Comparison of ENCODE assay signal across 8 mouse cellular contexts in the genomic region with DNA sequence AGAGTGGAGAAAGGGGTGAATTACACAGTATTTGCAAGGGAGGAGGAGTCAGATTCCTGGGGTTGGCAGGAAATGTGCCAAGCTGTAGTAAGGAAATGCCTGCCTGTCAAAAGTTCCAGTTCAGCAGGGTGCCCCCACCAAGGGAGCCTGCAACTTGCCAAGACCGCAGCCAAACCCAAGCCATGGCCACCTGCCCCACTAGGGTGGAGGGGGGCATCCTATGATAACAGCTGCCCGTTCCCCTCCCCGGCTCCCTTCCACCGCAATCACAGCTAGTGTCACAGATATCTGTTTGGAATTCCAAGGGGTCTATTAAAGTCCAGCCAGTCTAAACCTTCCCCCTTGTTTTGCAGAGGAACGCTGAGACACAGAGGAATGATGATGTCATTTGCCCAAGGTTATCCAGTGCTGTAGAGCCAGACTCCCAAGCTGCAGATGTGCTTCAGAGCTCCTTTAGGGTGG. TPM values are rescaled to one million over a fixed set of nuclear protein-coding genes. Genes with fewer than 3 reads are reported as not detected.
DNase-seq lines count a peak whose midpoint lies in the region; ATAC-seq and TF ChIP-seq lines count a peak whose summit lies in the region.

No protein-coding gene starts in this region.

- H3K4me1 ChIP-seq in liver, adult 2 months (ENCODE audit: control insufficient read depth, insufficient read depth, low read length) = no peaks in the 10 kb centered on the region; the same call in 1 of the 2 replicates
- no peaks in the 10 kb centered on the region for H3K4me1 ChIP-seq in embryonic facial prominence, embryonic 11.5 days (ENCODE audit: control insufficient read depth, insufficient read depth, low read length)
- no peaks in the 10 kb centered on the region for H3K4me1 ChIP-seq in hindbrain, embryonic 11.5 days (replicated peaks; ENCODE audit: control insufficient read depth, insufficient read depth, low read length)
- H3K4me1 ChIP-seq in limb, embryonic 14.5 days (ENCODE audit: control insufficient read depth, insufficient read depth, low read length) = peaks cover 8% of the 10 kb centered on the region
- H3K4me1 ChIP-seq in midbrain, embryonic 16.5 days (ENCODE audit: control insufficient read depth, insufficient read depth, low read length) = peaks cover 8% of the 10 kb centered on the region

- H3K9ac ChIP-seq in liver, adult 2 months (ENCODE audit: low read depth, low read length) = peak overlapping the region; percentile 40; the same call in 1 of the 2 replicates
- H3K9ac ChIP-seq in embryonic facial prominence, embryonic 11.5 days (replicated peaks; ENCODE audit: low read length) = no peak overlapping the region
- no peak overlapping the region for H3K9ac ChIP-seq in hindbrain, embryonic 11.5 days (ENCODE audit: low read depth, low read length)
- peak overlapping the region; percentile 35 for H3K9ac ChIP-seq in limb, embryonic 14.5 days (ENCODE audit: low read depth, low read length, severe bottlenecking)
- no peak overlapping the region for H3K9ac ChIP-seq in midbrain, embryonic 16.5 days (ENCODE audit: low read depth, low read length)

- H3K4me2 ChIP-seq in embryonic facial prominence, embryonic 11.5 days (ENCODE audit: low read depth, low read length) = peak overlapping the region; percentile 45
- H3K4me2 ChIP-seq in hindbrain, embryonic 11.5 days (replicated peaks; ENCODE audit: low read depth, low read length) = no peak overlapping the region
- peak overlapping the region; percentile 79 for H3K4me2 ChIP-seq in limb, embryonic 14.5 days (replicated peaks; ENCODE audit: low read depth, low read length, severe bottlenecking)
- H3K4me2 ChIP-seq in midbrain, embryonic 16.5 days (ENCODE audit: low read length) = no peak overlapping the region

- no peaks in the 10 kb centered on the region for H3K79me2 ChIP-seq in liver, adult 2 months (ENCODE audit: control insufficient read depth, insufficient read depth, low read length)

- TF ChIP-seq CTCF in liver, adult 2 months (IDR thresholded peaks at IDR 0.05; ENCODE audit: low read depth, low read length) = no peak

- no peaks in the 10 kb centered on the region for H3K27me3 ChIP-seq in liver, adult 2 months (ENCODE audit: control insufficient read depth, insufficient read depth, low read length)
- H3K27me3 ChIP-seq in embryonic facial prominence, embryonic 11.5 days (ENCODE audit: control insufficient read depth, insufficient read depth, low read length) = no peaks in the 10 kb centered on the region
- peaks cover 11% of the 10 kb centered on the region for H3K27me3 ChIP-seq in hindbrain, embryonic 11.5 days (ENCODE audit: control insufficient read depth, insufficient read depth, low read length)
- no peaks in the 10 kb centered on the region for H3K27me3 ChIP-seq in limb, embryonic 14.5 days (ENCODE audit: control insufficient read depth, insufficient read depth, low read length)
- peaks cover 18% of the 10 kb centered on the region for H3K27me3 ChIP-seq in midbrain, embryonic 16.5 days (ENCODE audit: control insufficient read depth, insufficient read depth, low read depth, low read length)

- no peak for TF ChIP-seq POLR2A in liver, adult 2 months (IDR thresholded peaks at IDR 0.05; ENCODE audit: extremely low read depth, insufficient read depth, low read length)
- TF ChIP-seq POLR2A in limb, embryonic 14.5 days (IDR thresholded peaks at IDR 0.05; ENCODE audit: borderline replicate concordance, extremely low read depth, insufficient read depth, insufficient read length) = no peak

- H3K9me3 ChIP-seq in embryonic facial prominence, embryonic 11.5 days (replicated peaks; ENCODE audit: control insufficient read depth, low read length) = no peaks in the 10 kb centered on the region
- H3K9me3 ChIP-seq in hindbrain, embryonic 11.5 days (ENCODE audit: control insufficient read depth, low read length) = no peaks in the 10 kb centered on the region
- H3K9me3 ChIP-seq in limb, embryonic 14.5 days (ENCODE audit: control insufficient read depth, low read length) = no peaks in the 10 kb centered on the region
- no peaks in the 10 kb centered on the region for H3K9me3 ChIP-seq in midbrain, embryonic 16.5 days (replicated peaks; ENCODE audit: control insufficient read depth, low read length, poor library complexity, severe bottlenecking)

- no peak overlapping the region for H3K27ac ChIP-seq in liver, adult 2 months (replicated peaks; ENCODE audit: insufficient read depth, low read depth, low read length)
- H3K27ac ChIP-seq in embryonic facial prominence, embryonic 11.5 days (replicated peaks; ENCODE audit: low read depth, low read length) = no peak overlapping the region
- no peak overlapping the region for H3K27ac ChIP-seq in hindbrain, embryonic 11.5 days (ENCODE audit: low read depth, low read length)
- H3K27ac ChIP-seq in limb, embryonic 14.5 days (replicated peaks; ENCODE audit: low read depth, low read length) = no peak overlapping the region
- H3K27ac ChIP-seq in midbrain, embryonic 16.5 days (ENCODE audit: low read length) = no peak overlapping the region

- no peak for DNase-seq in liver, adult 2 months (ENCODE audit: extremely low read depth, low read depth, low spot score)
- no peak for DNase-seq in liver
- no peak for DNase-seq in embryonic facial prominence, embryonic 11.5 days (ENCODE audit: low spot score)
- peak; percentile 2 for DNase-seq in hindbrain, embryonic 11.5 days (ENCODE audit: low spot score)
- peak; percentile 57 for DNase-seq in limb, embryonic 14.5 days (ENCODE audit: low spot score)
- DNase-seq in testis, postnatal 10 days (ENCODE audit: low spot score) = peak; percentile 60
- DNase-seq in left cerebral cortex, adult 11 months (ENCODE audit: low spot score) = no peak

- H3K4me3 ChIP-seq in liver, adult 2 months (ENCODE audit: insufficient read depth, low read depth, low read length) = peak overlapping the region; percentile 49
- peak overlapping the region; percentile 31 for H3K4me3 ChIP-seq in embryonic facial prominence, embryonic 11.5 days (ENCODE audit: low read depth, low read length)
- no peak overlapping the region for H3K4me3 ChIP-seq in hindbrain, embryonic 11.5 days (ENCODE audit: low read depth, low read length)
- peak overlapping the region; percentile 50 for H3K4me3 ChIP-seq in limb, embryonic 14.5 days (replicated peaks; ENCODE audit: low read length)
- H3K4me3 ChIP-seq in midbrain, embryonic 16.5 days (ENCODE audit: low read depth, low read length) = no peak overlapping the region

- WGBS in liver, adult 2 months = 26% methylated on average over 5 of the region's 5 CpGs
- 31% methylated on average over 5 of the region's 5 CpGs for WGBS in embryonic facial prominence, embryonic 11.5 days
- WGBS in hindbrain, embryonic 11.5 days = 49% methylated on average over 5 of the region's 5 CpGs
- 18% methylated on average over 5 of the region's 5 CpGs for WGBS in limb, embryonic 14.5 days
- 40% methylated on average over 5 of the region's 5 CpGs for WGBS in midbrain, embryonic 16.5 days

- ATAC-seq in embryonic facial prominence, embryonic 11.5 days (replicated peaks; ENCODE audit: insufficient number of reproducible peaks, low FRiP score, low TSS enrichment, low read depth) = peak; percentile 45; the same call in 1 of the 2 replicates
- no peak for ATAC-seq in hindbrain, embryonic 11.5 days (ENCODE audit: low FRiP score)
- ATAC-seq in limb, embryonic 14.5 days (ENCODE audit: low FRiP score, low read depth) = peak; percentile 80
- ATAC-seq in midbrain, embryonic 16.5 days = no peak

- no peaks in the 10 kb centered on the region for H3K36me3 ChIP-seq in liver, adult 2 months (ENCODE audit: control insufficient read depth, insufficient read depth, low read length)
- no peaks in the 10 kb centered on the region for H3K36me3 ChIP-seq in embryonic facial prominence, embryonic 11.5 days (replicated peaks; ENCODE audit: control insufficient read depth, insufficient read depth, low read depth, low read length)
- no peaks in the 10 kb centered on the region for H3K36me3 ChIP-seq in hindbrain, embryonic 11.5 days (ENCODE audit: control insufficient read depth, insufficient read depth, low read length)
- H3K36me3 ChIP-seq in limb, embryonic 14.5 days (ENCODE audit: control insufficient read depth, insufficient read depth, low read length) = no peaks in the 10 kb centered on the region
- no peaks in the 10 kb centered on the region for H3K36me3 ChIP-seq in midbrain, embryonic 16.5 days (ENCODE audit: control insufficient read depth, insufficient read depth, low read length)

RNA-seq across cellular contexts. Expression of a gene that starts 1.1 kb away (rescaled TPM):
- 2.1 TPM in 2 replicates for total RNA-seq in liver, adult 2 months (2014; rRNA removed)
- 0.48 and 0.60 TPM in 2 replicates for polyA plus RNA-seq in liver, adult 2 months (2012; rRNA removed)
- 7.8 and 8.0 TPM in 2 replicates for polyA plus RNA-seq in embryonic facial prominence, embryonic 11.5 days (2014; fragmentation: Nextera tagmentation; extraction: Ambion mirVana)
- polyA plus RNA-seq in hindbrain, embryonic 11.5 days (2014; fragmentation: Nextera tagmentation; extraction: Ambion mirVana) = 3.4 and 5.3 TPM in 2 replicates
- 32.8 and 35.9 TPM in 2 replicates for polyA plus RNA-seq in limb, embryonic 14.5 days (2012; rRNA removed)
- polyA plus RNA-seq in limb, embryonic 14.5 days (2014; fragmentation: Nextera tagmentation; extraction: Ambion mirVana) = 19.7 and 21.8 TPM in 2 replicates
- 1.4 and 1.9 TPM in 2 replicates for polyA plus RNA-seq in midbrain, embryonic 16.5 days (2015; fragmentation: Nextera tagmentation; extraction: Ambion mirVana)

RNA-seq across cellular contexts. Expression of a gene that starts 12.5 kb away (rescaled TPM):
- total RNA-seq in liver, adult 2 months (2014; rRNA removed) = 0.18 and 0.60 TPM in 2 replicates
- 0.05 TPM in 1 of 2 replicates, not detected in the other for polyA plus RNA-seq in liver, adult 2 months (2012; rRNA removed)
- polyA plus RNA-seq in embryonic facial prominence, embryonic 11.5 days (2014; fragmentation: Nextera tagmentation; extraction: Ambion mirVana) = 41.4 and 47.7 TPM in 2 replicates
- polyA plus RNA-seq in hindbrain, embryonic 11.5 days (2014; fragmentation: Nextera tagmentation; extraction: Ambion mirVana) = 44.1 and 46.9 TPM in 2 replicates
- polyA plus RNA-seq in limb, embryonic 14.5 days (2012; rRNA removed) = 17.0 and 22.0 TPM in 2 replicates
- 20.3 and 21.0 TPM in 2 replicates for polyA plus RNA-seq in limb, embryonic 14.5 days (2014; fragmentation: Nextera tagmentation; extraction: Ambion mirVana)
- 2.8 and 4.1 TPM in 2 replicates for polyA plus RNA-seq in midbrain, embryonic 16.5 days (2015; fragmentation: Nextera tagmentation; extraction: Ambion mirVana)

RNA-seq across cellular contexts. Expression of a gene that starts 54.6 kb away (rescaled TPM):
- total RNA-seq in liver, adult 2 months (2014; rRNA removed) = 0.09 and 0.13 TPM in 2 replicates
- polyA plus RNA-seq in liver, adult 2 months (2012; rRNA removed) = 0.58 and 0.83 TPM in 2 replicates
- polyA plus RNA-seq in embryonic facial prominence, embryonic 11.5 days (2014; fragmentation: Nextera tagmentation; extraction: Ambion mirVana) = 0.20 TPM in 1 of 2 replicates, not detected in the other
- not detected in 2 replicates for polyA plus RNA-seq in hindbrain, embryonic 11.5 days (2014; fragmentation: Nextera tagmentation; extraction: Ambion mirVana)
- 0.44 and 0.55 TPM in 2 replicates for polyA plus RNA-seq in limb, embryonic 14.5 days (2012; rRNA removed)
- polyA plus RNA-seq in limb, embryonic 14.5 days (2014; fragmentation: Nextera tagmentation; extraction: Ambion mirVana) = 0.22 TPM in 1 of 2 replicates, not detected in the other
- polyA plus RNA-seq in midbrain, embryonic 16.5 days (2015; fragmentation: Nextera tagmentation; extraction: Ambion mirVana) = 0.30 and 0.34 TPM in 2 replicates

Comparison
In these comparisons a context has a peak if more than half of its experiments do, and no peak if none do; other contexts are left out.
1. DNase-seq: peak in hindbrain, embryonic 11.5 days (single experiment), limb, embryonic 14.5 days (single experiment) and testis, postnatal 10 days (single experiment); none in liver, adult 2 months (single experiment), liver (single experiment), embryonic facial prominence, embryonic 11.5 days (single experiment) and left cerebral cortex, adult 11 months (single experiment).
2. H3K4me3 ChIP-seq: peak in liver, adult 2 months (single experiment), embryonic facial prominence, embryonic 11.5 days (single experiment) and limb, embryonic 14.5 days (single experiment); none in hindbrain, embryonic 11.5 days (single experiment) and midbrain, embryonic 16.5 days (single experiment).
3. H3K9ac ChIP-seq: peak in liver, adult 2 months (single experiment) and limb, embryonic 14.5 days (single experiment); none in embryonic facial prominence, embryonic 11.5 days (single experiment), hindbrain, embryonic 11.5 days (single experiment) and midbrain, embryonic 16.5 days (single experiment).
4. ATAC-seq: peak in embryonic facial prominence, embryonic 11.5 days (single experiment) and limb, embryonic 14.5 days (single experiment); none in hindbrain, embryonic 11.5 days (single experiment) and midbrain, embryonic 16.5 days (single experiment).
5. H3K4me2 ChIP-seq: peak in embryonic facial prominence, embryonic 11.5 days (single experiment) and limb, embryonic 14.5 days (single experiment); none in hindbrain, embryonic 11.5 days (single experiment) and midbrain, embryonic 16.5 days (single experiment).